Mouse (Mus musculus): ENCODE measurements at regions not wholly inside any gene's neighbourhood (a gene's known extent, or its start where the extent isn't known, plus 50 kb on each side); places are given as distances from the start of the nearest gene placed in this dataset.

DNA sequence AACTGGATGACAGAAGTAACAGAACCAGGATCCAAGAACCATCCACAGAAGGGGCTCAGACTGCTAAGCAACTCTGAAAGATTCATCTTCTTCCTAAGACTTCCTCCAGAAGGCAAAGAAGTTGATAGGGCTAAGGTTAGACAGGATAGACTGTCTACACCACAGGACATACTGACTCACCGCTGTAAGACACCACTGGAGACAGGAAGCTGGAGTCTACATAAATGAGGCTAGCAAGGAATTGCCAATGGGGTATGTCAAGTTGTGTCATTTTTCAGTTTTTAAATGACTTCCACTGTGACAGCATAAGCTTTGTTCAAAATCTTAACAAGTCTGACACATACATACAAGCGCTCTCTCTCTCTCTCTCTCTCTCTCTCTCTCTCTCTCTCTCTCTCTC, 645.4 kb upstream of the Gm10131 start:
- no peak for DNase-seq (ENCODE audit: low spot score in 2 of 2)

DNA sequence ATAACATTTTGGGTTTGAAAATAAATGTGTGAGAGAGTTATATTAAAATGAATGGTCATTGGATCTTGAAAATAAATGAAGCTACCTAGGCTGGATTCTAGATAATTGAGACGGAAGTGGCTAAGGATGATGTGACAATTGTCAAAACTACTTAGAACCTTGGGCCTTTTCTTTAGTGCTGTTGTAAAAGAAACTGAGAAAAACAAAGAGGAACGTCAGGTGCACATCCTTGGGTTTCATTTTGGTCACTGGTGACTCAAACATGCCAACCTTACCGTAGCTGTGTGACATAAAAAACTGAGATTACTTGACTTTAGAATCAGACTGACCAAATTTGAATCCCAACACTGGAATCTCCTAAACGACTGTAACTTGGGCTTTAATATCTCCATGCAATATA, 644.6 kb upstream of the Gm10131 start:
- DNase-seq (ENCODE audit: low spot score in 2 of 2) = no peak

DNA sequence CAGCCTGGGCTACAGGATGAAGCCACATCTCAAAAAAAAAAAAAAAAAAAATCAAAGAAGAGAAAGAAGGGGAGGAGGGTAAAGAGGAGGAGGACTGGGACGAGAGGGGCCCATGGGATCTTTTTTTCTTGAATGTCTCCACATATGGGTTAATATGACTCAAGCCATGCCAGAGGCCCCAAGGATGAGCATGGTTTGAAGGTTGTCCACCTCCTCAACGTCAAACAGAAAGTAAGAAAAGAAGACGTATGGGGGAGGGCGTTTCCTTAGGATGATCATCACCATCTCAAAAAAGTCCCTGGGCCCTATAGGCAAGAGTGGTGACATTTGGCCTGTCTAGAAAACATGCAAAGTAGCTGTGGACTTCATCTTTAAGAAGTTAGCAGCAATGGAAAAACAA, 643.9 kb upstream of the Gm10131 start:
- no peak for DNase-seq (ENCODE audit: low spot score in 2 of 2)

DNA sequence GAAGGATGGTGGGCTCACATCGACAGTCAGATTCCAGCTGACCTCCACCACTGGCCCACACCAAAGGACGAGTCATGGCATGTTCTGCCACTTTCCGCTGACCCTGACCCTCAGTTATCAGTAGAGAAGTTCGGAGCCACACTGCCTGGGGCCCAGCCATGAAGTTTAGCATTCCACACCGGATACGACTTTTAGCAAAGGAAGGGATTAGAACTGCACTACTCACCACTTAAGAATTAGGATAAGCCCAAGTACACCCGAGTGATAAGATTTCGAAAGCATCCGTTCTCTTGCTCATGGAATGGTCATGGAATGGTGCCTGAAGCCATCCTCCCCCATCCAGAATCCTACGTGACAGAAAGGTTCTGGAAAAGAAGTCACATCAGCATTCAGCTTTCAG, 641.5 kb upstream of the Gm10131 start:
- no peak for DNase-seq (ENCODE audit: low spot score in 2 of 2)

DNA sequence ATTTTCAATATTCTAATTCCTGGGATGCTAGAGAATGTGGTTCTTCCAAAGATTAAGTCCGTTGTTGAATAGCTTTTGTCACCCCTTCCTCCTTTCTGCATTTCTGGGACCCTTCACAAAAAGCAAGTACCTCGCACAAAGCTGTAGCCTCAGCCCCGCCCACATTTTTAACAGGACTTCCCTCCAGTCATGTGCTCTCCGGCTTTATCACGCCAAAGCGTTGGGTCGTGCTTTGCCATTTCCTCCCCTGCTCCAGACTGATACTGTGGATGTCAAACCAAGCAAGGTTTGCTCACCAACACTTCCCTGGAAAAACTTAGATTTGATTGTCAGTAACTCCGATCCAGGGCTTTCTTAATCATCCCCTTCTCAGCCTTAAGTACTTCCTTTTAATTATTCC, 637.0 kb upstream of the Gm10131 start:
- no peak for DNase-seq (ENCODE audit: low spot score in 2 of 2)

DNA sequence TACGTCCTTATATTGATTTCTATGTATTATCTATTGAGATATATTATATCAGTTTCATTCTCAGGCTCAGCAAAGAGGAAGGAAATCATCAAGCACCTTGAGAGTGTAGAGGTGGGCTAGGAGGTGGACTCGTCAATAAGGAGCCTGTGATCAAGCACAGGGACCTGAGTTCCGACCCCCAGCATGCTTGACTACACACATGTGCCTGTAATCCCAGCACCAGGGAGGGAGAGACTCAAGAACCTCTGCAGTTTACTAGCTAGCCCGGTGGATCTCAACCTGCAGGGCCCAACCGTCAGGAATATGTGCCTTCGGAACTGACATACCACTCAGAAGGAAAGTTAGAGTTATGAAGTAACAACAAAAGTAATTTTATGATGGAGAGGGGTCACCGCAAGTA, 634.2 kb upstream of the Gm10131 start:
- no peak for DNase-seq (ENCODE audit: low spot score in 2 of 2)

DNA sequence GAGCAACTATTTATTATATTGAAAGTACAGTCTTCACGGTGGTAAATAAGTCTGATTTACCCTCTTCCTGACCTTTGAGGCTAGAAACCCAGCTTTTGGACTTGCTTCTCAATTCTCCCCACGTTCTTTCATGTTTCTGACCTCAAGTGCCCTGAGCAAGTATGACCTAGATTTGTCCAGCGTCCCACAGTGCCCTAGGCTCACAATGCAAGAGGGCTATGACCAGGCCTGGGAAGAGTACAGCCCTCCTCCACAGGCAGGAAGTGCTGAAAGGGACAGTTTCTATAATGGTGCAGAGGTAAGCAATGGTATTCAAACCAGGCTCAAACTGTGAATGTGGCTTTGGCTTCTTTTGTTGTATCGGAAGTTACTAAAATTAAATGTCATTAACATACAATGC, 633.1 kb upstream of the Gm10131 start:
- DNase-seq (ENCODE audit: low spot score in 2 of 2) = no peak

DNA sequence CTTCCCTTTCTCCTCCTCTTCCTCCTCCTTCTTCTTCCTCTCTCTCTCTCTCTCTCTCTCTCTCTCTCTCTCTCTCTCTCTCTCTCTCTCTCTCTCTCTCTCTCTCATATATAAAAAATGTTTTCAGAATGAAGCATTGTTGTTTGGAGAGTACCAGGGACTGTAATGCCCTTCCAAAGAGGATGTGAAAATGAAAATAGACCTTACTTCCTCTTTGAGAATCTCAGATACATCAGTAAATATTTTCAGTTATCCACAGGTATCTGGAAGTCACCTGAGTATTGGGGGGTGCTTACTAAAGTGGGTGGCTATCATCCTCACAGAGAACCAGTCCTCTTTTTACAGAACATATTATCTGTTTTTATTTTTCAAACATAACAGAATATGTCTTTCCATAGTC, 632.6 kb upstream of the Gm10131 start:
- no peak for DNase-seq (ENCODE audit: low spot score in 2 of 2)

DNA sequence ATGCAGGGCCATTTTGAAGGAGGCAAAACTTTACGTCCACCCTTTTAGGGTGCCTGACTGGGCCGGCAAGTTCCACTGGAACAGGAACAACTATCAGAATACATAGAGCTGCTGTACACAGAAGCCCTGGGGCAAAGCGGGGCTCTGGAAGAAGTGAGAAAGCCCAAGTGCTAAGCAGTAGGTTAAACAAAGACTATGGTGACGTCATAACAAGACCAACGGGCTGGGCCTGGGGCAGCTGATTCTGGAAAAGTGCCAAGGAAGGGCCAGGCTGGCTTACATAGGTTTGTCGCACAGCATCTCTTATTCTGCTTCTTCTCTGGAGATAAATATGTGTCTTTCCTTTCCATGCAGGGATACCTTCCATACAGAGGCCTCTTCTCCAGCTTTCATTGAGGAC, 631.6 kb upstream of the Gm10131 start:
- no peak for DNase-seq (ENCODE audit: low spot score in 2 of 2)

DNA sequence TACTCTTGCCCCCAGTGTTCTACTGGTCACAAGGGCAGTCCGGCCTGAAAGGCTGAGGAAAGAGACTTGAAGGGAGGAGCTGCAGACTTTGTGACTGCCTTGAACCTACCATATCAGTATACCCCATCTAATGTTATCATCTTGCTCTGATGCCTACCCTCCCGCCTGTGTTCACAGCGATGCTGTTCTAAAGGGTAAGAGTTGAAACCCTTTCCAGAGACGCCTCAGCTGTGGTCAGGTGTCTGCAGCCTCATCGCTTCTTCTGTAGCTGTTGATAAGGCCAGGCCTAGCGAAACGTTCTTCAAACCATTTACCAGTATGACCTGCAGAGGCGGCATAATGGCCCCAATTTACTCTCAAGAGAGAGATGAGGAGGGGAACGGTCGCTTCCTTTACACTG, 629.3 kb upstream of the Gm10131 start:
- DNase-seq (ENCODE audit: low spot score in 2 of 2) = no peak

DNA sequence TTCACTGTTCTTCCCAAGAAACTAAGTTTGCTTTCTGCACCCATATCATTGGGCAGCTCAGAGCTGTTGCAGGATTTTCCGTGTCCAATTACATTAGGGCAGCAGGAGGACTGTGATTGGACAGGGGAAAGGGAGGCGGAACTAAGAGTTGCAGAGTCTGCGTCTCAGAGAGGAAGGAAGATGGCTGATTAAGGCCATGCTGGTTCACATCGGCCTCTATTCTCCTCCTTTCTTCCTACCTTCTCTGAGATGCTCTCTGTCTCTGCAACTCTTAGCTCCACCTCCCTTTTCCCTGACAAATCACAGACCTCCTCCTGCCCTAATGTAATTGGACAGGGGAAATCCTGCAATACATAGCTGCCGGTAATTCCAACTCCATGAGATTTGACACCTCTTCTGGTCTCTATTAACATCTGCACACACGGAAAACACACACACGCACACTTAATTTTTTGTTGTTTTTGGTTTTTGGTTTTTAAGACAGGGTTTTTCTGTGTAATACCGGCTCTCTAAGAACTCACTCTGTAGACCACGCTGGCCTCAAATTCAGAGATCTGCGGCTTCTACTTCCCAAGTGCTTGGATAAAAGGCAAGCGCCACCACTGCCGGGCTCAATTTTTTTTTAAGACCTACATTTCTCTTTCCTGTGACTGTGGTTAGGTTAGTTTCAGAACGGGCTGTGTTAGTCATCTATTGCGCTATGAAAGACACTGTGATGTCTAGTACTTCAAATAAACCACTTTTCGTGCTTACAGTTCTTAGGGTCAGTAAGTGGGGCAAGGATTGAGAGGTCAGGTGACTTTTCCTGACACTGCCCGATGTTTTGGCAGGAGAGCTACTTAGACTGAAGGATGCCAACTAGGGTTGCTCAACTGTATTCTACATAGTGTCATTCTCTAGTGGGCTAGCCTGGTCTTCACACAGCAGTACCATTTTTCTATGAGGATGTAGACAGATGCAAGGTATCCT, 628.6 kb upstream of the Gm10131 start:
- no peak for DNase-seq (ENCODE audit: low spot score in 2 of 2)

DNA sequence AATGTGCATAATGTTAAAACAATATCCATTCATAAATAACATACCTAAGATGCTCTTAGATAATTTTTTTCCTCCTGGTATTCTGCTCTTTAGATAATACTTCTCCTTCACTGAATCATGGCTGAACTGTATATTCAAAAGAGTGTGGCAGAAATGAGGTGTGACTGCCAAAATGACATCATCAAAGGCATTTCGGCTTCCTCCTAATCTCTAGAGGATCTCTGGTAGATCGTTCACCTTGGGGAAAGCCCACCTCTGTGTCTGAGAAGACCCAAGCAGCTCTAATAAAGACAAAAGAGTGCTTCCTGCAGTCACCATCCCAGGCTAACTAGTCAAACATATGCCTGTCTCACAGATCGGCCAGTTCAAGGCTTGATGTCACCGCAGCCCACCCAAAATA, 624.7 kb upstream of the Gm10131 start:
- no peak for DNase-seq (ENCODE audit: low spot score in 2 of 2)

DNA sequence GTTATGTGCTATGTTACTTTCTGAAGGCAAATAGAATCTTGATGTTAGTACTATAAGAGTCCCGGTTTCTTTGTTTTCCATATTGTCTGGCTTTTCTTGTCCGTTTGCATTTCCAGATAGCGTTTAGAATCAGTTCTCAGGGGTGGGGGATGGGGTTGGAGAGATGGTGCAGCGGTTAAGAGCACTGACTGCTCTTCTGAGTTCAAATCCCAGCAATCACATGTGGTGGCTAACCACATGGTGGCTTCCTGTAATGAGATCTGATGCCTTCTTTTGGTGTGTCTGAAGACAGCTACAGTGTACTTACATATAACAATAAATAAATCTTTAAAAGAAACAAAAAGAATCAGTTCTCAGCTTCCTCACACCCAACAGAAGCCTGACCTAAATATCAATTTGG, 623.5 kb upstream of the Gm10131 start:
- DNase-seq (ENCODE audit: low spot score in 2 of 2) = no peak

DNA sequence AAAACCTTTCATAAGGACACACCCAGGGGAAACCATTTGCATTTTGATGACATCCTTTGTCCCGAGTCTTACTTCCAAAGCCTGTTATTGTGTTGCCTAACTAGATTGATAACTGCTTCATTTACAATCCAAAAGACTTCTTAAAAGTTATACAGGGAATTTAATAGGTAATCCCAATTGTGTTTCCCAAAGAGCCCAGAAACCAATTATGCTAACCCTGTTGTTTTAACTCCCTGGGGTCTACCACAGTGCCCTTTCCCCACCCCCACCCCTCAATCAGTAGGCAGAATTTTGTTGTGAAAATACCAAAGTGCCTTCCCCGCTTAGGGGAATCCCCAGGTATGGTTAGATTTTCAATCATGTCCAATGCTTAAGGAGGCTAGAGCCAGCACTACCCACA, 621.3 kb upstream of the Gm10131 start:
- no peak for DNase-seq (ENCODE audit: low spot score in 2 of 2)

DNA sequence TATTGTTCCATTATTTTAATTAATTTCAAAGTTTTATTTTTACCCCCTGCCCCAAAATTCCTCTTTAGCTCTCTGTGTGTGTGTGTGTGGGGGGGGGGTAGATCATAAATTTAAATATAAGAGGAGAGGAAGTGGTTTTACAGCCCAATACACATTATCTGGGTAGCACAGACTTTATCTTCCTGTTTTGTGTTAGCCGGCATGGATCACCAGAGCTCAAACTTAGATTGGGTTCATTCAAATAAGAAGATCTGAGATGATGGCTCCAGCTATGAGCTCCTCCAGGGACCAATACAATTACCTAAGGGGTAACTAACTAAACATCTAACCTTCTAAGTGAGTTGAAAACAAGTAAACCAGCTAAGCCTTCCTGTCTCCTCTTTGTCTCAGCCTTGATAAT, 620.8 kb upstream of the Gm10131 start:
- no peak for DNase-seq (ENCODE audit: low spot score in 2 of 2)

DNA sequence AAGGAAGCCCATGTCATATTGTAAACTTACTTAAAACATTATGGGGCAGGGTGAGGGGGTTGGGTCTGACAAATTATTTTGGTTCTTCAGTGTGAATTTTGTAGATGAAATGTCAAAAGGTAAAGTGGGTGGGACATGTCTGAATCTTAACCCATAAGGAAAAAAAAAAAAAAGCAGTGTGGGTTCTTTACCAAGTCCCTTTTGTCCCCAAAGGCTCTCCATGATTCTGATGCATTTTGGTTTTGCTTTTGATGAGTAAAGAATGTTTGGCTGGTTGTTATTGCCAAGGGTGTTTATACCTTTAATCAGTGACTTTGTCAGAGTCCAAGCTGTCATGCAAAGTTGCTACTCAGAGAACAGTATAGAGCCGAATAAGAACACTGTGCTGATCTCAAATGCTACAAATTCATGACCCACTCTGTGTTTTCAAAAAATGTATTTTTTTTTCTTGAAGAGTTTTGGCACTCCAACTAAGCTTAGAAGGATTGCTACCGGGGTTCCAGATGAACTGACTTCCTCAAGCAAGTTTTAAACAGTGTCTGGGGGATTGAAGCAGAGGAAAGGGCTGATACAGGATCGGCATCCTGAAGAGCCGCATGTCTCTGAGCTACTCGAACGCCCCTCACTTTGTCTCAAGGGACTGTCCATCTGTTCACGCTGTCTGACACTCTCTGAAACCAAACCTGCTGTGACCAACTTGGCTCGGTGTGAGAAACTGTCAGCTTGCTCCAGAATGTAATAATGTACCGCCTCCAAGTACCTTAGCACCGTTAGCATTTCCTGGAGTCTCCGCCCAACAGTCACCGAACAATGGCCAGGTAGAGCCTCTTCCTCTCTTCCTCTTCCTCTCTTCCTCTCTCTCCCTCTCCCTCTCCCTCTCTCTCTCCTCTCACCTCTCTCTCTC, 619.8 kb upstream of the Gm10131 start:
- DNase-seq (ENCODE audit: low spot score in 2 of 2) = no peak

DNA sequence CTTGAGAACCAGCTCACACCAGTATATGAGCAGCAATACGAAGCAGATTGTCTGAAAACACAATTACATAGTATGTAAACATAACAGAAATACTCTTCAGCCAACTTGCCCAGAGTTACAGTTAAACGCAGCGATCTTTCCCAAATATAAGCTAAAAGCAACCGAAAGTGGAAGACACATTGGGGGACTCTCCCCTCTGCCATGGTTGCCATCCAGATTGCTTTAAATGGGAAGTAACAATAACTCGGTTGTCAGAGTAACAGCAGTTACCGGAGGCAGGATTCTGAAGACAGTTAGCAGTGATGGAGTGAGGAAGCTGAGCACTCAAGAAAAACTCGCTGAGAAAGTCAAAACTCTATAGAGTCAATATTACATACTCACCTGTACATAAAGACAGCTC, 618.0 kb upstream of the Gm10131 start:
- no peak for DNase-seq (ENCODE audit: low spot score in 2 of 2)

DNA sequence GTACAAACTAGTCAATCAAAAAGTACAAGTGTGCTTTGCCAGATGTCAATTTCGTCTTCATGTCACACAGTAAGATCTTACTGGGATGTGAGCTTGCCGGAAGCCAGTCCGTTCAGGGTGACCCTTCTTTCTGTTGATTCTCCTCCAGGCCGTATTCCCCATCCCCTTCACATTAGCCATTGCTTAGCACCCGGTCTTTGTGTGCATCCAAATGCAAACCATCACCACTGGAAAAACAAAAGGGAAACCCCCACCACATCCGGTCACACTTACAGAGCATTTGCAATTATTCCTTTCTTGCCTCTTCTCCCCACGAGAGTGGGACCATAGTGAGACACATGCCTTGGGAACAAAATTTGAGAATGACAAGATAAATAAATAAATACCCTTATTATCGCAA, 616.2 kb upstream of the Gm10131 start:
- DNase-seq (ENCODE audit: low spot score in 2 of 2) = no peak

DNA sequence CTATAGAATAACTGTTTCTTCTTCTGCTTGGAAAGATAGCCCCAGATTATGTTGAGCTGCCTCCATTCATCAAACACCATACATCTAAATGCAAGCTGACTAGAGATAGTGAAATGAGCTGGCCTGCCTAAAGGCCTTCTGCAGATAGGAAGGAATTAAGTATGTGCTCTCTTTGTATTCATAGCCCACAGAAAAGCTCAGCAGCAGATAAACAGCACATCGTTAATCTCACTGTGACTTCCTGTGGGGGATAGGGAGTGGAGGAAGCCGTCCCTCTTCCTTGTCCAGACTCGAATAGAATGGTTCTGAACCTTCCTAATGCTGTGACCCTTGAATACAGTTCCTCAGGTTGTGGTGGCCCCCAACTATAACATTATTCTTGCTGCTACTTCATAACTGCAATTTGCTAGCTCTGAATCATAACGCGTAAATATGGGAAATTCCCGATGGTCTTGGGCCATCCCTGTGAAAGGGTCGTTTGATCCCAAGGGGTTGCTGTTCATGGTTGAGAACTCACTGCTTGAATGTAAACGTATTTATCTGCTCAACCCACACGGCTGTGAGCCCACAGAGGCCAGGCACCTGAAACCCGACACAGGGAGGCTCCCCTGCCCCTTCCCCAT, 614.7 kb upstream of the Gm10131 start:
- no peak for DNase-seq (ENCODE audit: low spot score in 2 of 2)

DNA sequence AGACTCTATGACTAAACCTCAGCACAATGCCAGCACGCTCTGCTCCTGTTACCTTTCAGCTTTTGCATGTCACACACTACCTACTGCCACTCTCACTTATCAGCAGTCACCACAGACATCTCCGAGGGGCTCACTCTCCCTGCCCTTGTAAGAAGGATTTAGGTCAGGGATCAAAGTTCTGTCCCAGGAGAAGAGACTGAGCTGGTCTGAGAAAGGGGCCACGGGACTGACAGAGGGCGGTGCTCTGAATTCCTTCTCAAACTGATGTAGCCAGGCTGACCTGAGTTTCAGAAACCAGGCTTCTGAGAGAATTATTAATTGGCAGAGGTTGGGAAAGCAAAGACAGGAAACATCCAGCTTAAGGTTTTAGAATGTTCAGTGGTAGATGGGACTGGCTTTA, 614.0 kb upstream of the Gm10131 start:
- DNase-seq (ENCODE audit: low spot score in 2 of 2) = no peak

DNA sequence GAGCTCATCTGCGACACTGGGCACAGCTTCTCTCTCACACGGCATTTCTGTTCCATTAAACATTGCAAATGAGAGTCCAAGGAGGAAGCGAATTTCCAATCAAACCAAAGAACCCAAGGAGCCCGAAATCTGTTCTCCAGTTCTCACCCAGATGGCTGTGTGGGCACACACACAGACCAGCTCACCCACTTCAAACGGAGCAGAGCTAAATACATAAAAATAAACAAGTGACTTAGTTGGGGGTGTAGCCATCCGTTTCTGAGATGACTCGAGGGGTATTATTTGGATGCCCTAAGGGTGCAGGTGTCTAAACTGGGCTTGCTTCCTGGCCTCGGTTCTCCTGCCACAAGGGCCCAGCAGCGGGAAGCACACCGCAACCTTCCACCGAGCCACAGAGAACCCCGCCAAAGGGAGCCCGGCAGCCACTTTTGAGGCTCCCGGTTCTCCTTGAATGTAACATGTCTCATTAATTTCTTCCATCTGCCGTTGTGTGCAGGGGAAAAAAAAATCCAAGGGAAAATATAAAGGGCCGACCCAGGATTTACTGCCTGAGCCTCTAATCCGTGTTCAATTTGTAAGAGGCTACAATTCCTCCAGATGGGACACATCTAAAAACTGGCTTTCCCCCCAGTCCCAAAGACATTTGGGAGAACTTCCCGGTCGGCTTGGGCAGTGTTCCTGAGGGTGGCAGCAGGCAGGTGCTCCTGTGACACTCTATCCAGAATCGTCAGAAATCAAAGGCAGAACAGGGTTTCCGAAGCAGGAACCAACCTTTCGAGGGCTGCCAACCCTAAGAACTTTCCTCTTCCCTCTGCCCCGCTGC, 598.6 kb upstream of the Gm10131 start:
- DNase-seq (ENCODE audit: low spot score in 2 of 2) = no peak

DNA sequence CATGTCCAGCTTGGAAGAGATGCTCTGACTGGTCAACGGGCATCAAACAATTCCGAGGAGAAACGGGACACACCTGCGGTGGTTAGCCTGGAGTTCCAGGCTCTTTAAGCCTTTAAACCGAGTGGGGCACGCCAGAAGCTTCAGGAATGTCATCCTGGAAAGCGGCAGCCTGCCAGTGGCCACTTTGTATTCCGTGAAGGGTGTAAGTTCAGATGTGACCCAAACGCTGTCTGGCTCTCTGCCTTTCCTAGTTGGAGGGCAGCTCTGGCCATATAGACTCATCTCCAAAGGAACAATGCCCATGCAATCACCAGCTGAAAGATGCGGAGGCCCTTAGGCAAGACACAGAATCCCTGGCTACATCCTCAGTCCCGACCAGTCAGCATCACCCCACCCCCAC, 597.8 kb upstream of the Gm10131 start:
- no peak for DNase-seq (ENCODE audit: low spot score in 2 of 2)

Data from spleen, postnatal 10 days (tissue).